Mouse (Mus musculus): ENCODE results near the gene Bicd2. TPM values are rescaled to one million over a fixed set of nuclear protein-coding genes. Genes with fewer than 3 reads are reported as not detected.

The Bicd2 gene
- polyA plus RNA-seq, 1 experiment from 2014 or later: 6.5 TPM

DNA sequence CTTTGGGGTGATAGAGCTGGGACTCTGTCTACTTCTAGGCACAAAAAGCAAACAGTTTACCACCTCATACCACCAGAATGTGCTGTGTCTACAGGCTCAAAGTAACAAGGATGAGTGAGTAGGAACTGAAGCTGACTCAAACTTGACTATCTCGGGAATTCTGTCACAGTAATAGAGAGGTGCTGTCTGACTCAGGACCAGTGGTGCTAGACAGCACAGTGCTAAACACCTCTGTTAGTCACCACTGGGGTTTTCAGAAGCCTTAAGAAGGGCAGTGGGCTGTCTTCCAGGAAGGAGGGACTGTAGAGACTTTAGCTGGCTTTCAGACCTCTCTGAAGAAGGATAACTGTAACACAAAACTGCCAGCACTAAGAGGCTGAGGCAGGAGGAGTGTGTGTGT is 55.4 kb downstream of the Bicd2 start:
- Histone ChIP-seq H3K36me3 (ENCODE audit: control insufficient read depth, insufficient read depth) (no peaks in the 10 kb centered on the region), H3K9me3 (replicated peaks; ENCODE audit: control insufficient read depth, low read length) (no peaks in the 10 kb centered on the region), H3K4me3 (ENCODE audit: low read depth, low read length) (no peak overlapping the region), H3K27ac (ENCODE audit: low read length) (no peak overlapping the region), H3K27me3 (ENCODE audit: control insufficient read depth, insufficient read depth, low read depth, low read length) (no peaks in the 10 kb centered on the region), H3K9ac (ENCODE audit: low read depth, low read length) (no peak overlapping the region), H3K4me1 (ENCODE audit: control insufficient read depth, low read depth, low read length) (peaks cover 5% of the 10 kb centered on the region), H3K4me2 (ENCODE audit: low read depth, low read length) (no peak overlapping the region)
- ATAC-seq (ENCODE audit: low read depth): no peak
- 57% methylated on average over 1 of the region's 1 CpGs for WGBS (ENCODE audit: insufficient replicate concordance)

GRCm38 (mm10) chr13:49398191-49398590 is 56.8 kb downstream of the Bicd2 start:
- Histone ChIP-seq H3K27ac (ENCODE audit: low read length) (no peak overlapping the region), H3K4me2 (ENCODE audit: low read depth, low read length) (no peak overlapping the region), H3K9ac (ENCODE audit: low read depth, low read length) (no peak overlapping the region), H3K4me3 (ENCODE audit: low read depth, low read length) (no peak overlapping the region), H3K4me1 (ENCODE audit: control insufficient read depth, low read depth, low read length) (peaks cover 4% of the 10 kb centered on the region), H3K36me3 (ENCODE audit: control insufficient read depth, insufficient read depth) (no peaks in the 10 kb centered on the region), H3K27me3 (ENCODE audit: control insufficient read depth, insufficient read depth, low read depth, low read length) (no peaks in the 10 kb centered on the region), H3K9me3 (replicated peaks; ENCODE audit: control insufficient read depth, low read length) (no peaks in the 10 kb centered on the region)
- 35% methylated on average over 8 of the region's 8 CpGs for WGBS (ENCODE audit: insufficient replicate concordance)
- ATAC-seq (ENCODE audit: low read depth): no peak

GRCm38 (mm10) chr13:49400139-49400538 is 58.8 kb downstream of the Bicd2 start:
- Histone ChIP-seq H3K27ac (ENCODE audit: low read length) (no peak overlapping the region), H3K9ac (ENCODE audit: low read depth, low read length) (no peak overlapping the region), H3K4me2 (ENCODE audit: low read depth, low read length) (no peak overlapping the region), H3K4me3 (ENCODE audit: low read depth, low read length) (no peak overlapping the region), H3K9me3 (replicated peaks; ENCODE audit: control insufficient read depth, low read length) (no peaks in the 10 kb centered on the region), H3K4me1 (ENCODE audit: control insufficient read depth, low read depth, low read length) (no peaks in the 10 kb centered on the region), H3K36me3 (ENCODE audit: control insufficient read depth, insufficient read depth) (no peaks in the 10 kb centered on the region), H3K27me3 (ENCODE audit: control insufficient read depth, insufficient read depth, low read depth, low read length) (no peaks in the 10 kb centered on the region)
- 46% methylated on average over 6 of the region's 6 CpGs for WGBS (ENCODE audit: insufficient replicate concordance)
- no peak for ATAC-seq (ENCODE audit: low read depth)

DNA sequence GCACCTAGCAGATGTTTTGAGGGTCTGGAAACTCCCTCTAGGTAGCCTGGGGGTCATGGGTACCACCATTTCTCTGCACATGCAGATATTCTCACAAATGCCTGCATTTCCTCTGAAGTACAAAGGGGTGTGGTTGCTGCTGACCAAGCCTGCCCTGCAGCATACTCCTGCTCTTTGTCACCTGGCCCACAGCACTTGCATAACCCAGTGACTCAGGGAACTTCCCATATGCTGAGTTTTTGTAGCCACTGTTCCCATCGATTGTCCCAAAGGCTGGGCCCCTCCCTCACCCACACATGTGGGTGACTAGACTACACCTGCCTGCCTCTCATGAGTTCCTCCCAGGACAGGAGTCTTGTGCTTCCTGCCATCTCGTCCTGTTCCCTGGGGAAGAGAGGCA is 61.2 kb downstream of the Bicd2 start:
- ATAC-seq (ENCODE audit: low read depth): no peak
- WGBS (ENCODE audit: insufficient replicate concordance): 40% methylated on average over 2 of the region's 2 CpGs
- no peaks in the 10 kb centered on the region for H3K4me1 ChIP-seq (ENCODE audit: control insufficient read depth, low read depth, low read length)
- H3K4me2 ChIP-seq (ENCODE audit: low read depth, low read length): no peak overlapping the region
- H3K27me3 ChIP-seq (ENCODE audit: control insufficient read depth, insufficient read depth, low read depth, low read length): no peaks in the 10 kb centered on the region
- no peak overlapping the region for H3K9ac ChIP-seq (ENCODE audit: low read depth, low read length)
- H3K27ac ChIP-seq (ENCODE audit: low read length): no peak overlapping the region
- H3K9me3 ChIP-seq (replicated peaks; ENCODE audit: control insufficient read depth, low read length): no peaks in the 10 kb centered on the region
- H3K36me3 ChIP-seq (ENCODE audit: control insufficient read depth, insufficient read depth): no peaks in the 10 kb centered on the region
- H3K4me3 ChIP-seq (ENCODE audit: low read depth, low read length): no peak overlapping the region

GRCm38 (mm10) chr13:49407795-49408194 is 66.4 kb downstream of the Bicd2 start:
- Histone ChIP-seq H3K4me1 (ENCODE audit: control insufficient read depth, low read depth, low read length) (no peaks in the 10 kb centered on the region), H3K27ac (ENCODE audit: low read length) (no peak overlapping the region), H3K9me3 (replicated peaks; ENCODE audit: control insufficient read depth, low read length) (no peaks in the 10 kb centered on the region), H3K9ac (ENCODE audit: low read depth, low read length) (no peak overlapping the region), H3K4me3 (ENCODE audit: low read depth, low read length) (no peak overlapping the region), H3K4me2 (ENCODE audit: low read depth, low read length) (no peak overlapping the region), H3K36me3 (ENCODE audit: control insufficient read depth, insufficient read depth) (no peaks in the 10 kb centered on the region), H3K27me3 (ENCODE audit: control insufficient read depth, insufficient read depth, low read depth, low read length) (no peaks in the 10 kb centered on the region)
- ATAC-seq (ENCODE audit: low read depth): no peak

DNA sequence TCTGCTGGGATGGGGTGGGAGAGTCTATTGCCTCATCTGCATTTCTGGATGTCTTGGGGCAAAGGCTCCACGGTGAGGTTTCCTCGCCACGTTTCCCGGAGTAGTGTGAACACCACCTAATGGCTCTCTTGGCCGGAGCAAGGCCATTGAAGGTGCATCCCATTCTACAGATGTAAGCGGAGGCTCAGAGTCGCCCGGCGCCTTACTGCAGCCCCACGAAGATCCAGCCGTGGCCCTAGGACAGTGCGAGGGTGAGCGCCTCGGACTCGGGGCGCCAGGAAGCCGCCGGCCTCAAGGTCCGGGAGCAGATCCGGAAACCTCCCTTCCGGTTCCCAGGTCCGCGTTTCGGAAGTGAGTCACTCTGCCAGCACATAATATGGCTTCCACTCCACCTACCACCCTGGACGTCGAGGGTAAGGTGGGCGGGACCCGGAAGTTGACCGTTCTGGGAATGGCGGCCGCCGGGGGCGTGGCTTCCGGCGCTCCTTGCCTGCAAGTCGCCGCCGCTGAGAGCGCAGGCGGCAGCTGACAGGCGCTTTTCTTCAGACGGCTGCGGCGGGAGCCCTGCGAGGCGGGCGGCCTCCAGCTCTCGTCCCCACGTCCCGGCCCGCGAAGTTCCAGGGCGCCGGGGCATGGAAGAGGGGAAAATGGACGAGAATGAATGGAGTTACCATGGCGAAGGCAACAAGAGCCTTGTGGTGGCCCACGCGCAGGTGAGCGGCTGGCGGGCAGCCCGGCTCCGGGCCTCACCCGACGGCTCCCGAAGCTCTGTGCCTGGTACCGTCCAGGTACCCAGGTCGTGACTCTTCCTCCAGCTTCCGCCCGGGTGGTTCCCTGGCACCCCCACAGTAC is 79.6 kb downstream of the Bicd2 start, which contains the start of gene Ippk:
Gene Ippk, plus strand, starts transcription at position 496 of the 852 bp plus-strand sequence.
- Histone ChIP-seq H3K27me3 (ENCODE audit: control insufficient read depth, insufficient read depth, low read depth, low read length) (no peaks in the 10 kb centered on the region), H3K36me3 (ENCODE audit: control insufficient read depth, insufficient read depth) (no peaks in the 10 kb centered on the region), H3K4me3 (ENCODE audit: low read depth, low read length) (peak within 1 kb of the TSS; percentile 85), H3K4me1 (ENCODE audit: control insufficient read depth, low read depth, low read length) (peaks cover 22% of the 10 kb centered on the region), H3K27ac (ENCODE audit: low read length) (peak within 1 kb of the TSS; percentile 87), H3K9me3 (replicated peaks; ENCODE audit: control insufficient read depth, low read length) (no peaks in the 10 kb centered on the region), H3K9ac (ENCODE audit: low read depth, low read length) (peak within 1 kb of the TSS; percentile 83), H3K4me2 (ENCODE audit: low read depth, low read length) (peak within 1 kb of the TSS; percentile 84)
- under 1% methylated on average over 69 of the region's 69 CpGs for WGBS (ENCODE audit: insufficient replicate concordance)
- ATAC-seq (ENCODE audit: low read depth): peak; percentile 97

GRCm38 (mm10) chr13:49421606-49421917 is 80.2 kb downstream of the Bicd2 start:
- peak; percentile 30 for ATAC-seq (ENCODE audit: low read depth)
- Histone ChIP-seq H3K36me3 (ENCODE audit: control insufficient read depth, insufficient read depth) (no peaks in the 10 kb centered on the region), H3K4me2 (ENCODE audit: low read depth, low read length) (peak overlapping the region; percentile 84), H3K27ac (ENCODE audit: low read length) (peak overlapping the region; percentile 74), H3K9ac (ENCODE audit: low read depth, low read length) (peak overlapping the region; percentile 83), H3K27me3 (ENCODE audit: control insufficient read depth, insufficient read depth, low read depth, low read length) (no peaks in the 10 kb centered on the region), H3K4me1 (ENCODE audit: control insufficient read depth, low read depth, low read length) (peaks cover 22% of the 10 kb centered on the region), H3K9me3 (replicated peaks; ENCODE audit: control insufficient read depth, low read length) (no peaks in the 10 kb centered on the region), H3K4me3 (ENCODE audit: low read depth, low read length) (peak overlapping the region; percentile 85)
- WGBS (ENCODE audit: insufficient replicate concordance): under 1% methylated on average over 15 of the region's 15 CpGs

GRCm38 (mm10) chr13:49421959-49422358 is 80.6 kb downstream of the Bicd2 start:
- H3K4me3 ChIP-seq (ENCODE audit: low read depth, low read length): peak overlapping the region; percentile 85
- 18% methylated on average over 4 of the region's 4 CpGs for whole genome bisulfite sequencing (ENCODE audit: insufficient replicate concordance)

DNA sequence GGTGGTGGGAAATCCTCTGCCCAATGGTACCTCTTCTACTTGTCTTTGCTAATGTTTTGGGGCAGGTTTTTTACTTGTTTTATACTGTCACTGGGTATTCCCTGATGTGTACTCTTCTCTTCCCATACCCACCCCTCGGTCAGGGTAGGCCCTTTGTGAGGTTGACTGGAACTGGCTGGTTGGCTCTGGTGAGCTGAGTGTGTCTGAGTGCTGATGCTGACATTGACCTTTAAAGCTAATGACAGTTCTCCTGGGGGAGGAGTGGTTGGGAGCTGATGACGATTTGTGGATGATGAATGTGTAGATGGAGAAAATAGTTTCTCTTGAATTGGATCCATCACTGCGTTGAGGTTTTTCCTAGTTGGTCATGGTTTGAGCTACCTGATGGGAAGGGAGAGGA is 85.4 kb downstream of the Bicd2 start:
- H3K9me3 ChIP-seq (replicated peaks; ENCODE audit: control insufficient read depth, low read length): no peaks in the 10 kb centered on the region
- no peak overlapping the region for H3K4me2 ChIP-seq (ENCODE audit: low read depth, low read length)
- ATAC-seq (ENCODE audit: low read depth): no peak
- H3K27me3 ChIP-seq (ENCODE audit: control insufficient read depth, insufficient read depth, low read depth, low read length): no peaks in the 10 kb centered on the region
- no peaks in the 10 kb centered on the region for H3K36me3 ChIP-seq (ENCODE audit: control insufficient read depth, insufficient read depth)
- 73% methylated on average over 3 of the region's 3 CpGs for WGBS (ENCODE audit: insufficient replicate concordance)
- no peak overlapping the region for H3K9ac ChIP-seq (ENCODE audit: low read depth, low read length)
- no peak overlapping the region for H3K27ac ChIP-seq (ENCODE audit: low read length)
- H3K4me1 ChIP-seq (ENCODE audit: control insufficient read depth, low read depth, low read length): peaks cover 17% of the 10 kb centered on the region
- no peak overlapping the region for H3K4me3 ChIP-seq (ENCODE audit: low read depth, low read length)

More at GRCm38 (mm10) chr13:49421959-49422358, 80.6 kb downstream of the Bicd2 start:
- H3K4me1 ChIP-seq (ENCODE audit: control insufficient read depth, low read depth, low read length): peaks cover 22% of the 10 kb centered on the region
- no peak for ATAC-seq (ENCODE audit: low read depth)
- H3K4me2 ChIP-seq (ENCODE audit: low read depth, low read length): peak overlapping the region; percentile 84
- H3K9me3 ChIP-seq (replicated peaks; ENCODE audit: control insufficient read depth, low read length): no peaks in the 10 kb centered on the region
- no peak overlapping the region for H3K27ac ChIP-seq (ENCODE audit: low read length)
- H3K36me3 ChIP-seq (ENCODE audit: control insufficient read depth, insufficient read depth): no peaks in the 10 kb centered on the region
- H3K9ac ChIP-seq (ENCODE audit: low read depth, low read length): peak overlapping the region; percentile 83
- H3K27me3 ChIP-seq (ENCODE audit: control insufficient read depth, insufficient read depth, low read depth, low read length): no peaks in the 10 kb centered on the region
